Mouse (Mus musculus) megakaryocyte-erythroid progenitor cell, adult 5-6 weeks (primary cell): ENCODE measurements at regions not wholly inside any gene's neighbourhood (a gene's known extent, or its start where the extent isn't known, plus 50 kb on each side); places are given as distances from the start of the nearest gene placed in this dataset.

Experiments
- ATAC-seq: replicated peaks from 2 replicates; pipeline ENCODE4 v1.8.0; 2016; ENCODE audit warnings: mild to moderate bottlenecking, inconsistent platforms; ENCODE audit not compliant: severe bottlenecking, poor library complexity, low FRiP score, low TSS enrichment

- no peak for ATAC-seq
Measured at GRCm38 (mm10) chr13:112230176-112230575, 58.1 kb upstream of the Ankrd55 start.

DNA sequence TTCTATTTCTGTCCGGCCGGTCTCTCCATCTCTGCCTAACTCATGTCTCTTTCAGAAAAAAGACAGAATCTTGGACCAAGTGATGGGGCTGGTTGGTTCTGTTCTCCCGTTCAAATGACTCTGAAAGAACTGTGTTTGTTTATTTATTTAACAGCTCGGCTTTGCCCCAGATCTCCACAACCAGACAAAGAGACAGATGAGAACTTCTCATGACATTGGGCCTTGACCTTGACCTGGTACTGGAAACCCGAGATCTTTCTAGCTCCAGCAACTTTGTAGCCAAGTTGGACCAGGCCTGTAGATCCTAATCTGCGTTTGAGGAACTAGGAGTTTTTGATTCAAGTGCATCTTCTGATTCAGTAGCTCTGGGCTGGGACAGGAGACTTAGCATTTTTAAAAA lies 53.6 kb upstream of the Ankrd55 start:
- ATAC-seq, result no peak

DNA sequence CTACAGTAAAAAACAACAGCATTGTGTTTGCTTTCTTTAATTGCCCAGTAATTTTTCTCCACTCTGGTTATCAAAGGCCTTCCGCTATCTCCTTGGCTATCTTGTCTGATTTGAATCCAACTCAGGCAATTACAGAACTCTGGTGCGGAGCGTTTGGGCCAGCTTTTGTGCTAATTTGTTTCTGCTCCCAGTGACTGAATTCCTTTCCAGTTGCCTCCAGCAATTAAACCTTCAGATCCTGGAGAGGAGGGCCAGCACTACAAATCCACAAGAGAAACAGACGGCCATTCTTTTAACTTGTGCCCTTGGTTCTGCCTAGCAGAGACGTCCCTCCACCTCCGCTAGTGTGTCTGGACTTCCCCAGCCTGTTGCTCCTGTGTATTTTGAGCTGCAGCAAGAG lies 51.3 kb upstream of the Ankrd55 start:
- no peak for ATAC-seq

GRCm38 (mm10) chr13:112237377-112237776 lies 50.9 kb upstream of the Ankrd55 start:
- no peak for ATAC-seq

GRCm38 (mm10) chr13:112237917-112238316 lies 50.3 kb upstream of the Ankrd55 start:
- no peak for ATAC-seq
